Mouse (Mus musculus): ENCODE results near the gene Slc8a3. TPM values are rescaled to one million over a fixed set of nuclear protein-coding genes. Genes with fewer than 3 reads are reported as not detected.

The Slc8a3 gene
- total RNA-seq, 2 experiments from 2014 or later: 24.4 to 25.4 TPM

Small RNA genes lying within 50 kb of the gene (microRNA-seq; reads per million reads assigned to microRNA genes)
- 0.50 to 1.5 reads per million in 2 experiments for gene Mir3067

Other genes with a start within 250 kb of the Slc8a3 start
- 1 to 10 TPM; 1.5 to 1.6 TPM for gene Gm4787, start 46.3 kb upstream of the Slc8a3 start, total RNA-seq (2021)
- 1 to 10 TPM; 2.1 to 2.5 TPM for gene Adam4, start 88.8 kb upstream of the Slc8a3 start, total RNA-seq (2021)
- 10 to 100 TPM; 36.6 to 50.7 TPM for gene Cox16, start 151.9 kb upstream of the Slc8a3 start, total RNA-seq (2021)
- 10 to 100 TPM; 36.7 to 53.7 TPM for gene Gm20498, start 199.7 kb upstream of the Slc8a3 start, total RNA-seq (2021)
- 10 to 100 TPM; 34.8 to 37.7 TPM for gene Synj2bp, start 199.7 kb upstream of the Slc8a3 start, total RNA-seq (2021)
- under 1 TPM; 0.21 to 0.51 TPM for gene Adam21, start 235.3 kb upstream of the Slc8a3 start, total RNA-seq (2021)